Comparison of ENCODE assay signal across 23 mouse cellular contexts in the genomic region with DNA sequence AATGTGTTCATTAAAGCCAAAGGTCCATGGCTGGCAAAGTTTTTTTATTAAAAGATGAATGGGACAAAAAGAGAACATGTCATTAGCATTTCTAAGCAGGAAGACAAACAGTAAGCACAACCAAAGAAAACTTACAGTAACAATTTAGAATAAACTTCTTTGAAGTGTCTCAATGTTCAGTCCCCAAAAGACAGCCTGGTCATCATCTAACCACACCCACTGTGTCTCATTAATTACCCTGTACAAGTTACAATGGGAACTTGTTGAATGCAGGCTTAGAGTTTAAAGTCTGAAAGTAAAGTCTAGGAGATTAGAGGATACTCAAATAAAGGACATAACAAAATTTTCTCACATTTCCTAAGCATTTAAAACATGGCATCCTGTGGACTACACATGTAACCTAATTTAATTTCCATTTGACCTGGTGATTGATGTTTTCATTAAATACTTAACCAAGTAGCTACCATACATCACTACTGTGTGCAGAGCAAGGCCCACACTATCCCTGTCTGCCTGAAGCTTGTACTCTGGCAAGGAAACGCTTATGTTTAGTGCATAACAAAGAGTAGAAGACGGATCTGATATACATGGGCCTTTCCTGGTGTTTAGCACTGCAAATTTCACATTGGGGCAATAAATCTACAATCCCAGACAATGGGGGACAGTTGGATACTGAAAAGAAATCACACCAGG.
DNase-seq lines count a peak whose midpoint lies in the region; ATAC-seq and TF ChIP-seq lines count a peak whose summit lies in the region.
"Had no signal": no experiment of that assay in that cellular context is flagged by ENCODE, and none has a peak within 500 bp of the region (broad histone marks: within the 10 kb centered on the region; RNA-seq: fewer than 3 reads in every experiment).

No protein-coding gene starts in this region.

- no peak overlapping the region for H3K4me3 ChIP-seq in forebrain, embryonic 13.5 days
- no peak overlapping the region for H3K4me3 ChIP-seq in forebrain, embryonic 16.5 days (replicated peaks; ENCODE audit: low read length)
- H3K4me3 ChIP-seq in hindbrain, embryonic 12.5 days = no peak overlapping the region
- H3K4me3 ChIP-seq in hindbrain, postnatal 0 days (ENCODE audit: low read length) = no peak overlapping the region
- H3K4me3 ChIP-seq in midbrain, embryonic 13.5 days (replicated peaks) = no peak overlapping the region
- H3K4me3 ChIP-seq in midbrain, embryonic 16.5 days (ENCODE audit: low read depth, low read length) = no peak overlapping the region
- no peak overlapping the region for H3K4me3 ChIP-seq in neural tube, embryonic 13.5 days
- H3K4me3 ChIP-seq: embryonic facial prominence, embryonic 15.5 days; erythroblast, embryonic 14.5 days; gastrocnemius, adult 2 months; heart, embryonic 12.5 days had no signal

- H3K4me1 ChIP-seq in forebrain, embryonic 13.5 days = peaks cover 9% of the 10 kb centered on the region
- no peaks in the 10 kb centered on the region for H3K4me1 ChIP-seq in forebrain, embryonic 16.5 days (replicated peaks; ENCODE audit: control insufficient read depth, insufficient read depth, low read length)
- H3K4me1 ChIP-seq in hindbrain, embryonic 12.5 days = peaks cover 6% of the 10 kb centered on the region
- H3K4me1 ChIP-seq in hindbrain, postnatal 0 days (ENCODE audit: insufficient read depth, low read length) = no peaks in the 10 kb centered on the region
- peaks cover 18% of the 10 kb centered on the region for H3K4me1 ChIP-seq in midbrain, embryonic 13.5 days (replicated peaks)
- peaks cover 5% of the 10 kb centered on the region; the same call in 1 of the 2 replicates for H3K4me1 ChIP-seq in midbrain, embryonic 16.5 days (ENCODE audit: control insufficient read depth, insufficient read depth, low read length)
- H3K4me1 ChIP-seq in neural tube, embryonic 13.5 days (replicated peaks) = peaks cover 23% of the 10 kb centered on the region
- H3K4me1 ChIP-seq: embryonic facial prominence, embryonic 15.5 days; heart, embryonic 12.5 days had no signal

- H3K9ac ChIP-seq in forebrain, embryonic 13.5 days = no peak overlapping the region
- no peak overlapping the region for H3K9ac ChIP-seq in forebrain, embryonic 16.5 days (replicated peaks; ENCODE audit: low read depth, low read length)
- H3K9ac ChIP-seq in hindbrain, embryonic 12.5 days = no peak overlapping the region
- no peak overlapping the region for H3K9ac ChIP-seq in hindbrain, postnatal 0 days (replicated peaks; ENCODE audit: low read length)
- no peak overlapping the region for H3K9ac ChIP-seq in midbrain, embryonic 13.5 days (replicated peaks)
- no peak overlapping the region for H3K9ac ChIP-seq in midbrain, embryonic 16.5 days (ENCODE audit: low read depth, low read length)
- H3K9ac ChIP-seq in neural tube, embryonic 13.5 days = no peak overlapping the region
- H3K9ac ChIP-seq: embryonic facial prominence, embryonic 15.5 days; heart, embryonic 12.5 days had no signal

- H3K27me3 ChIP-seq in forebrain, embryonic 13.5 days = 0 out of 2 replicates have a peak, but pooled peaks cover 10% of the 10 kb centered on the region
- H3K27me3 ChIP-seq in forebrain, embryonic 16.5 days (replicated peaks; ENCODE audit: control insufficient read depth, insufficient read depth, low read length) = no peaks in the 10 kb centered on the region
- no peaks in the 10 kb centered on the region for H3K27me3 ChIP-seq in hindbrain, embryonic 12.5 days
- no peaks in the 10 kb centered on the region for H3K27me3 ChIP-seq in hindbrain, postnatal 0 days (ENCODE audit: insufficient read depth, low read length)
- no peaks in the 10 kb centered on the region for H3K27me3 ChIP-seq in midbrain, embryonic 13.5 days
- no peaks in the 10 kb centered on the region for H3K27me3 ChIP-seq in midbrain, embryonic 16.5 days (ENCODE audit: control insufficient read depth, insufficient read depth, low read depth, low read length)
- H3K27me3 ChIP-seq in neural tube, embryonic 13.5 days = no peaks in the 10 kb centered on the region
- H3K27me3 ChIP-seq: CH12.LX; embryonic facial prominence, embryonic 15.5 days; heart, embryonic 12.5 days; Patski had no signal

- no peak overlapping the region for H3K27ac ChIP-seq in forebrain, embryonic 13.5 days
- H3K27ac ChIP-seq in forebrain, embryonic 16.5 days (ENCODE audit: low read length) = no peak overlapping the region
- peak overlapping the region; percentile 35; the same call in 1 of the 2 replicates for H3K27ac ChIP-seq in hindbrain, embryonic 12.5 days
- no peak overlapping the region for H3K27ac ChIP-seq in hindbrain, postnatal 0 days
- H3K27ac ChIP-seq in midbrain, embryonic 13.5 days = no peak overlapping the region
- no peak overlapping the region for H3K27ac ChIP-seq in midbrain, embryonic 16.5 days (ENCODE audit: low read length)
- H3K27ac ChIP-seq in neural tube, embryonic 13.5 days (replicated peaks) = no peak overlapping the region
- H3K27ac ChIP-seq: embryonic facial prominence, embryonic 15.5 days; gastrocnemius, adult 2 months had no signal

- no peaks in the 10 kb centered on the region for H3K9me3 ChIP-seq in forebrain, embryonic 13.5 days (replicated peaks)
- no peaks in the 10 kb centered on the region for H3K9me3 ChIP-seq in forebrain, embryonic 16.5 days (ENCODE audit: control insufficient read depth, low read length)
- H3K9me3 ChIP-seq in hindbrain, embryonic 12.5 days (replicated peaks) = no peaks in the 10 kb centered on the region
- H3K9me3 ChIP-seq in hindbrain, postnatal 0 days (ENCODE audit: low read length) = no peaks in the 10 kb centered on the region
- no peaks in the 10 kb centered on the region for H3K9me3 ChIP-seq in midbrain, embryonic 13.5 days
- H3K9me3 ChIP-seq in midbrain, embryonic 16.5 days (replicated peaks; ENCODE audit: control insufficient read depth, low read length, poor library complexity, severe bottlenecking) = no peaks in the 10 kb centered on the region
- H3K9me3 ChIP-seq in neural tube, embryonic 13.5 days = no peaks in the 10 kb centered on the region
- H3K9me3 ChIP-seq: embryonic facial prominence, embryonic 15.5 days; heart, embryonic 12.5 days had no signal

- 13% methylated on average over 2 of the region's 2 CpGs for WGBS in forebrain, embryonic 13.5 days
- 1% methylated on average over 2 of the region's 2 CpGs for WGBS in forebrain, embryonic 16.5 days
- 19% methylated on average over 2 of the region's 2 CpGs for WGBS in hindbrain, embryonic 12.5 days
- 21% methylated on average over 2 of the region's 2 CpGs for WGBS in hindbrain, postnatal 0 days
- WGBS in midbrain, embryonic 13.5 days = 25% methylated on average over 2 of the region's 2 CpGs
- WGBS in midbrain, embryonic 16.5 days = 22% methylated on average over 2 of the region's 2 CpGs
- WGBS in neural tube, embryonic 13.5 days = 15% methylated on average over 2 of the region's 2 CpGs

- DNase-seq in hindbrain, postnatal 0 days (ENCODE audit: low spot score) = no peak
- no peak for DNase-seq in c-Kit-positive CD71-positive TER-119-positive erythroid progenitor cells, embryonic 14.5 days (ENCODE audit: low spot score)
- DNase-seq: adrenal gland, postnatal 14 days; cerebellum, adult 8-10 months; cerebellum, postnatal 14 days; embryo, embryonic 11 days; gastrocnemius, adult 2 months; gastrocnemius, postnatal 25 days; heart, postnatal 36 days; kidney, adult 11 months had no signal

- no peaks in the 10 kb centered on the region for H3K36me3 ChIP-seq in forebrain, embryonic 13.5 days (ENCODE audit: poor library complexity, severe bottlenecking)
- no peaks in the 10 kb centered on the region for H3K36me3 ChIP-seq in forebrain, embryonic 16.5 days (ENCODE audit: control insufficient read depth, insufficient read depth)
- H3K36me3 ChIP-seq in hindbrain, embryonic 12.5 days = no peaks in the 10 kb centered on the region
- no peaks in the 10 kb centered on the region for H3K36me3 ChIP-seq in hindbrain, postnatal 0 days (ENCODE audit: insufficient read depth, low read length)
- H3K36me3 ChIP-seq in midbrain, embryonic 13.5 days = no peaks in the 10 kb centered on the region
- no peaks in the 10 kb centered on the region for H3K36me3 ChIP-seq in midbrain, embryonic 16.5 days (ENCODE audit: control insufficient read depth, insufficient read depth, low read length)
- no peaks in the 10 kb centered on the region for H3K36me3 ChIP-seq in neural tube, embryonic 13.5 days
- H3K36me3 ChIP-seq: embryonic facial prominence, embryonic 15.5 days; heart, embryonic 12.5 days had no signal

- TF ChIP-seq CTCF in hindbrain, postnatal 0 days (IDR thresholded peaks at IDR 0.05; ENCODE audit: low read depth) = no peak

- ATAC-seq in forebrain, embryonic 13.5 days = peak; percentile 58; the same call in 1 of the 2 replicates
- no peak; the same call in none of the 2 replicates for ATAC-seq in forebrain, embryonic 16.5 days
- peak; percentile 57; the same call in 1 of the 2 replicates for ATAC-seq in hindbrain, embryonic 12.5 days (ENCODE audit: low FRiP score)
- no peak for ATAC-seq in hindbrain, postnatal 0 days
- ATAC-seq in midbrain, embryonic 13.5 days = peak; percentile 65; the same call in 1 of the 2 replicates
- ATAC-seq in midbrain, embryonic 16.5 days = no peak
- peak; percentile 69; the same call in 1 of the 2 replicates for ATAC-seq in neural tube, embryonic 13.5 days (ENCODE audit: low read depth)
- ATAC-seq: activated CD4-positive, CD25-positive, alpha-beta regulatory T cell, adult 4 months; hindbrain, embryonic 16.5 days; Patski had no signal

- no peak overlapping the region for H3K4me2 ChIP-seq in forebrain, embryonic 13.5 days
- no peak overlapping the region for H3K4me2 ChIP-seq in forebrain, embryonic 16.5 days (ENCODE audit: low read length)
- no peak overlapping the region for H3K4me2 ChIP-seq in hindbrain, embryonic 12.5 days (replicated peaks)
- no peak overlapping the region for H3K4me2 ChIP-seq in hindbrain, postnatal 0 days (ENCODE audit: low read depth, low read length)
- no peak overlapping the region for H3K4me2 ChIP-seq in midbrain, embryonic 13.5 days (replicated peaks)
- H3K4me2 ChIP-seq in midbrain, embryonic 16.5 days (ENCODE audit: low read length) = no peak overlapping the region
- H3K4me2 ChIP-seq in neural tube, embryonic 13.5 days = no peak overlapping the region
- H3K4me2 ChIP-seq: embryonic facial prominence, embryonic 15.5 days; heart, embryonic 12.5 days had no signal

Comparison
In these comparisons a context has a peak if more than half of its experiments do, and no peak if none do; other contexts are left out.
1. ATAC-seq: peak in forebrain, embryonic 13.5 days (single experiment), hindbrain, embryonic 12.5 days (single experiment), midbrain, embryonic 13.5 days (single experiment) and neural tube, embryonic 13.5 days (single experiment); none in forebrain, embryonic 16.5 days (single experiment), hindbrain, postnatal 0 days (single experiment) and midbrain, embryonic 16.5 days (single experiment).